Mouse (Mus musculus) intestine, embryonic 16.5 days (tissue): ENCODE data around the gene Pianp. TPM values are rescaled to one million over a fixed set of nuclear protein-coding genes. Genes with fewer than 3 reads are reported as not detected.

Experiments
- ATAC-seq: fragments of 200-750 bp; cut with Nextera tagmentation; 2 replicates; pipeline ENCODE4 v1.8.0; 2017; ENCODE audit warnings: moderate TSS enrichment, moderate library complexity
- H3K27ac ChIP-seq: fragments of 300-500 bp; sonication (generic); 2 replicates; pipeline ENCODE4 v1.5.1; 2014; ENCODE audit warnings: mild to moderate bottlenecking, low read length
- H3K27me3 ChIP-seq: fragments of 300-500 bp; sonication (generic); replicated peaks from 2 replicates; pipeline ENCODE4 v1.6.1; 2014; ENCODE audit warnings: low read length, control low read depth, mixed read lengths; ENCODE audit not compliant: control insufficient read depth, insufficient read depth
- H3K36me3 ChIP-seq: fragments of 300-500 bp; sonication (generic); 2 replicates; pipeline ENCODE4 v1.6.1; 2014; ENCODE audit warnings: low read length, control low read depth; ENCODE audit not compliant: control insufficient read depth, insufficient read depth
- H3K4me1 ChIP-seq: fragments of 300-500 bp; sonication (generic); 2 replicates; pipeline ENCODE4 v1.6.1; 2014; ENCODE audit warnings: low read length, control low read depth, mixed read lengths; ENCODE audit not compliant: control insufficient read depth, insufficient read depth
- H3K4me2 ChIP-seq: fragments of 300-500 bp; sonication (generic); 2 replicates; pipeline ENCODE4 v1.6.1; 2014; ENCODE audit warnings: low read depth, low read length, control low read depth
- H3K4me3 ChIP-seq: fragments of 300-500 bp; sonication (generic); 2 replicates; pipeline ENCODE4 v1.5.1; 2014; ENCODE audit warnings: mild to moderate bottlenecking, low read length
- H3K9ac ChIP-seq: fragments of 300-500 bp; sonication (generic); 2 replicates; pipeline ENCODE4 v1.6.1; 2014; ENCODE audit warnings: low read depth, low read length
- H3K9me3 ChIP-seq: fragments of 300-500 bp; sonication (generic); 2 replicates; pipeline ENCODE4 v1.6.1; 2016; ENCODE audit warnings: low read length, control low read depth; ENCODE audit not compliant: control insufficient read depth
- WGBS: fragments of 180-500 bp; shearing (Covaris S2); extraction: QIAGEN DNeasy Blood & Tissue Kit; methylation state at CpG from one replicate; pipeline ENCODE4 v1.1.7; 2014; 5-methylcytosine and 5-hydroxymethylcytosine counted together
- polyA plus RNA-seq: library from polyadenylated mRNA; unstranded; fragments of >200 nt; fragmentation: Nextera tagmentation; extraction: Ambion mirVana; gene quantifications from 2 replicates; pipeline ENCODE4 v1.2.1, GENCODE M21; 2015

Pianp gene
- polyA plus RNA-seq, 1 experiment from 2014 or later, result 1.9 TPM

GRCm38 (mm10) chr6:124966466-124967118, 29.9 kb upstream of the Pianp start:
- Histone ChIP-seq H3K9ac (no peak overlapping the region), H3K9me3 (no peaks in the 10 kb centered on the region), H3K4me3 (peak overlapping the region; percentile 81; the same call in 1 of the 2 replicates), H3K27me3 (no peaks in the 10 kb centered on the region), H3K27ac (no peak overlapping the region), H3K4me1 (peaks cover 16% of the 10 kb centered on the region), H3K36me3 (peaks cover 12% of the 10 kb centered on the region), H3K4me2 (peak overlapping the region; percentile 98)
- WGBS, result 94% methylated on average over 7 of the region's 7 CpGs
- no peak for ATAC-seq

GRCm38 (mm10) chr6:124967766-124968165, 28.7 kb upstream of the Pianp start:
- no peak for ATAC-seq
- Histone ChIP-seq H3K27ac (no peak overlapping the region), H3K27me3 (no peaks in the 10 kb centered on the region), H3K9ac (no peak overlapping the region), H3K9me3 (no peaks in the 10 kb centered on the region), H3K4me1 (peaks cover 16% of the 10 kb centered on the region), H3K4me2 (no peak overlapping the region), H3K4me3 (no peak overlapping the region), H3K36me3 (0 out of 2 replicates have a peak, but pooled peaks cover 6% of the 10 kb centered on the region)
- 72% methylated on average over 4 of the region's 4 CpGs for WGBS

DNA sequence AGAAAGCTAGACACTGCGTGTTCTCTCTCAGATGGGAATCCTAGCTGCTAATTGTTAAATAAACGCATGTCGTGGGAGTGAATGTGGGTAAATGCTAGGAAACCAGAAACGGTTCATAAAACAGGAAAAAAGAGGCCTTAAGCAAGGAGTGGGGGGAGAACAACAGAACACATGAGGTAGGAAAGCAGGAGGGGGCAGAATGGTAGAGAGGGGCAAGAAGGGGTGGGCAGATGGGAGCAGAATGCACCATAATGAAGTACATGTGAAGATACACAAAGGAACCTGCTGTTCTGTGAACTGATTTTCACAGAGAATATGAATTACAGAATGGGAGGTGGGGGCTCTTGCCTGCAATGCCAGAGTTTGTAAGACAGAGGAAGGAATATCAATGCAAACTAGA, 4.3 kb upstream of the Pianp start:
- WGBS, result 68% methylated on average over 4 of the region's 4 CpGs
- Histone ChIP-seq H3K4me1 (peaks cover 13% of the 10 kb centered on the region), H3K4me3 (no peak overlapping the region), H3K27ac (no peak overlapping the region), H3K27me3 (peaks cover 22% of the 10 kb centered on the region), H3K9ac (no peak overlapping the region), H3K4me2 (no peak overlapping the region), H3K9me3 (no peaks in the 10 kb centered on the region), H3K36me3 (no peaks in the 10 kb centered on the region)
- ATAC-seq, result no peak

DNA sequence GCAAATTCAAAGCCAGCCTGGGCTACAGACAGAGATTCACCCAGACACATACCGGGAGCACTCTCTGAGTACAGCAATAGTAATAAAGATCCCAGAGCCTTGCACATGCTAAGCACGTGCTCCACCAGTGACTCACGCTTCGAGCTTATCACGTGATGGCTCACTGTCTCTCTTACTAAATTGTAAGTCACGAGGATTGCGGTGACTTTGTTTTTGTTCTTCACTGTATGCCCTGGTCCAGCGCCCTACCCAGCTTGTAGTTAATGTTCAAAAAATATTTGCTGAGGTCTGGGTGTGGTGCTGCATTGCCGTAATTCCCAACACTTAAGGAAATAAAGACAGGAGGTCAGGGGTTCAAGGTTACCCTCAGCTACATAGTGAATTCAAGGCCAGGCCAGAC, 3.1 kb upstream of the Pianp start:
- Histone ChIP-seq H3K4me3 (no peak overlapping the region), H3K27ac (no peak overlapping the region), H3K4me2 (no peak overlapping the region), H3K9me3 (no peaks in the 10 kb centered on the region), H3K9ac (no peak overlapping the region), H3K36me3 (no peaks in the 10 kb centered on the region), H3K27me3 (peaks cover 31% of the 10 kb centered on the region), H3K4me1 (peaks cover 14% of the 10 kb centered on the region)
- WGBS, result 60% methylated on average over 9 of the region's 9 CpGs
- peak; percentile 78 for ATAC-seq

DNA sequence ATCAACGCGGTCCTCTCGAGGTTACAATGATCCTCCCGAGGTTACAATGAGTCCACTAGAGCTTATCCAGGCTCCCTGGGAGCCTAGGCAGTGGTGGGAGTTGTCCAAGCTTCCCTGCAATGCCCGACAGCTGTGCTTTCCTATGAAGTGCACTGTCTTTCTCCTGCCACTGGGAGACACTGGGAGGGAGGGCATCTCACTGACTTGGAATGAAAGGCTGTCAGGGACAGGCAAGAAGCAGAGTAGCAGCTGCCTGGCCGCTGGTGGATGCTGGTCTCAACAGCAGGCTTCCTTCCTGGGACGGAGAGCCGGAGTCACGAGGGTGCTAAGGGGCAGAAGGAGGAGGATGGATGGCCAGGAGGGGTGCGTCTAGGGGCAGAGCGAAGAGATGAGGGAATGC, 2.6 kb upstream of the Pianp start:
- peaks cover 14% of the 10 kb centered on the region for H3K4me1 ChIP-seq
- peaks cover 36% of the 10 kb centered on the region for H3K27me3 ChIP-seq
- peak overlapping the region; percentile 40; the same call in 1 of the 2 replicates for H3K9ac ChIP-seq
- WGBS, result 17% methylated on average over 11 of the region's 11 CpGs
- no peak; the same call in 1 of the 2 replicates for ATAC-seq
- H3K9me3 ChIP-seq, result no peaks in the 10 kb centered on the region
- H3K4me2 ChIP-seq, result 0 out of 2 replicates have a peak overlapping the region, but pooled peaks have one; percentile 16
- H3K27ac ChIP-seq, result no peak overlapping the region
- no peak overlapping the region for H3K4me3 ChIP-seq
- H3K36me3 ChIP-seq, result no peaks in the 10 kb centered on the region

GRCm38 (mm10) chr6:124995246-124995645, 1.2 kb upstream of the Pianp start:
- H3K27me3 ChIP-seq, result peaks cover 46% of the 10 kb centered on the region

GRCm38 (mm10) chr6:124995831-124996403, 577 bp upstream of the Pianp start:
- Histone ChIP-seq H3K27ac (no peak overlapping the region), H3K27me3 (peaks cover 48% of the 10 kb centered on the region), H3K4me1 (peaks cover 14% of the 10 kb centered on the region), H3K4me2 (no peak overlapping the region), H3K9ac (no peak overlapping the region), H3K36me3 (no peaks in the 10 kb centered on the region), H3K4me3 (peak overlapping the region; percentile 59; the same call in 1 of the 2 replicates), H3K9me3 (no peaks in the 10 kb centered on the region)
- ATAC-seq, result no peak
- WGBS, result 51% methylated on average over 8 of the region's 8 CpGs

More at GRCm38 (mm10) chr6:124995246-124995645, 1.2 kb upstream of the Pianp start:
- H3K36me3 ChIP-seq, result no peaks in the 10 kb centered on the region
- ATAC-seq, result no peak
- H3K27ac ChIP-seq, result no peak overlapping the region
- no peak overlapping the region for H3K9ac ChIP-seq
- H3K9me3 ChIP-seq, result no peaks in the 10 kb centered on the region
- H3K4me2 ChIP-seq, result no peak overlapping the region
- no peak overlapping the region for H3K4me3 ChIP-seq
- H3K4me1 ChIP-seq, result peaks cover 14% of the 10 kb centered on the region
- 73% methylated on average over 7 of the region's 7 CpGs for WGBS

DNA sequence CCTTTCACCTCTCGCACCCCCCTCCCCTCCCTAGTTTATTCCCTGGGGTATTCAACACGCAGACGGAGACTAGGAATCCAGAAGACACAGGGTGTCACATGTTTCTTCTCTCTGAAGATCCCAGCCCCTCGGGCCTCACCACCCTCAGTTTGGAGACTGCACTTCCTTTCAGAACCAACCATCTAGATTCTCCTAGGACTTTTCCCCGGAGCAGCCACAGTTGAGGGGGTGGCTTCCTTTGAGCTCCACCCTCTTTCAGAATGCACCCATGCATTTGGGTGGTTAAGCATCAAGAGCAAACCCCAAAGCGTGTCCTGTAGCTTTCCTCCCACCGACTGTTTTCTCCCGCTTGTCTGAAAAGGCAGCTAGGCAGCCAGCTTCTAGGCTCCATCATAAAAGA, 1.6 kb downstream of the Pianp start:
- H3K36me3 ChIP-seq, result no peaks in the 10 kb centered on the region
- no peaks in the 10 kb centered on the region for H3K9me3 ChIP-seq
- no peak for ATAC-seq
- 5% methylated on average over 8 of the region's 8 CpGs for WGBS
- H3K4me1 ChIP-seq, result peaks cover 14% of the 10 kb centered on the region
- H3K27me3 ChIP-seq, result peaks cover 59% of the 10 kb centered on the region
- no peak overlapping the region for H3K27ac ChIP-seq
- H3K4me2 ChIP-seq, result 0 out of 2 replicates have a peak overlapping the region, but pooled peaks have one; percentile 100
- no peak overlapping the region for H3K9ac ChIP-seq
- H3K4me3 ChIP-seq, result no peak overlapping the region

- Histone ChIP-seq H3K27me3 (peaks cover 57% of the 10 kb centered on the region), H3K27ac (no peak overlapping the region), H3K4me2 (no peak overlapping the region), H3K4me3 (no peak overlapping the region), H3K36me3 (no peaks in the 10 kb centered on the region), H3K9ac (no peak overlapping the region), H3K4me1 (peaks cover 14% of the 10 kb centered on the region), H3K9me3 (no peaks in the 10 kb centered on the region)
- ATAC-seq, result no peak
- WGBS, result 34% methylated on average over 14 of the region's 14 CpGs
Observed at GRCm38 (mm10) chr6:124999091-124999490, 2.6 kb downstream of the Pianp start.
